Mouse (Mus musculus): Measurements from ENCODE around the gene AI464131. TPM values are rescaled to one million over a fixed set of nuclear protein-coding genes. Genes with fewer than 3 reads are reported as not detected.
A peak's percentile ranks its signal among the peaks of the same experiment; 100 is the strongest.

Gene AI464131
- polyA plus RNA-seq, 2 experiments, result 0.44 to 0.62 TPM

- ATAC-seq (ENCODE audit: insufficient read depth), result no peak
- WGBS (ENCODE audit: insufficient replicate concordance), result 63% methylated on average over 1 of the region's 1 CpGs
Observed at GRCm38 (mm10) chr4:41479456-41479804, 23.4 kb downstream of the AI464131 start.

GRCm38 (mm10) chr4:41478751-41479455 lies 24.0 kb downstream of the AI464131 start:
- Histone ChIP-seq H3K4me3 (ENCODE audit: insufficient read depth in 1 of 2, low read depth in 2 of 2, low read length in 2 of 2) (no peak overlapping the region), H3K9ac (replicated peaks) (no peak overlapping the region), H3K27ac (no peak overlapping the region), H3K4me1 (replicated peaks; ENCODE audit: control insufficient read depth in 2 of 2, insufficient read depth in 2 of 2, low read length in 1 of 2) (no peaks in the 10 kb centered on the region), H3K9me3 (ENCODE audit: control insufficient read depth, low read length) (no peaks in the 10 kb centered on the region), H3K36me3 (replicated peaks; ENCODE audit: control insufficient read depth, insufficient read depth, low read depth) (no peaks in the 10 kb centered on the region), H3K4me2 (ENCODE audit: low read depth) (no peak overlapping the region), H3K27me3 (ENCODE audit: control insufficient read depth, insufficient read depth, low read length) (no peaks in the 10 kb centered on the region)
- 55% methylated on average over 4 of the region's 4 CpGs for WGBS (ENCODE audit: insufficient replicate concordance)
- no peak for ATAC-seq (ENCODE audit: insufficient read depth)
- TF ChIP-seq CTCF (IDR thresholded peaks at IDR 0.05; ENCODE audit: low read depth), result peak; percentile 22; the same call in 1 of the 2 replicates
- no peak for TF ChIP-seq EP300 (IDR thresholded peaks at IDR 0.05; ENCODE audit: low read depth)
- DNase-seq (ENCODE audit: low read depth in 3 of 3, low spot score in 3 of 3), result no peak

More at GRCm38 (mm10) chr4:41479456-41479804, 23.4 kb downstream of the AI464131 start:
- Histone ChIP-seq H3K4me1 (replicated peaks; ENCODE audit: control insufficient read depth in 2 of 2, insufficient read depth in 2 of 2, low read length in 1 of 2) (no peaks in the 10 kb centered on the region), H3K27me3 (ENCODE audit: control insufficient read depth, insufficient read depth, low read length) (no peaks in the 10 kb centered on the region), H3K9ac (replicated peaks) (no peak overlapping the region), H3K9me3 (ENCODE audit: control insufficient read depth, low read length) (no peaks in the 10 kb centered on the region), H3K4me3 (ENCODE audit: insufficient read depth in 1 of 2, low read depth in 2 of 2, low read length in 2 of 2) (no peak overlapping the region), H3K36me3 (replicated peaks; ENCODE audit: control insufficient read depth, insufficient read depth, low read depth) (no peaks in the 10 kb centered on the region), H3K4me2 (ENCODE audit: low read depth) (no peak overlapping the region), H3K27ac (no peak overlapping the region)
- no peak for TF ChIP-seq EP300 (IDR thresholded peaks at IDR 0.05; ENCODE audit: low read depth)
- TF ChIP-seq CTCF (IDR thresholded peaks at IDR 0.05; ENCODE audit: low read depth), result no peak
- no peak for DNase-seq (ENCODE audit: low read depth in 3 of 3, low spot score in 3 of 3)

- no peak overlapping the region for H3K27ac ChIP-seq
- 79% methylated on average over 9 of the region's 9 CpGs for WGBS (ENCODE audit: insufficient replicate concordance)
- H3K9me3 ChIP-seq (ENCODE audit: control insufficient read depth, low read length), result no peaks in the 10 kb centered on the region
- no peaks in the 10 kb centered on the region for H3K4me1 ChIP-seq (replicated peaks; ENCODE audit: control insufficient read depth in 2 of 2, insufficient read depth in 2 of 2, low read length in 1 of 2)
- no peaks in the 10 kb centered on the region for H3K27me3 ChIP-seq (ENCODE audit: control insufficient read depth, insufficient read depth, low read length)
- no peak overlapping the region for H3K4me3 ChIP-seq (ENCODE audit: insufficient read depth in 1 of 2, low read depth in 2 of 2, low read length in 2 of 2)
- no peak overlapping the region for H3K4me2 ChIP-seq (ENCODE audit: low read depth)
- TF ChIP-seq EP300 (IDR thresholded peaks at IDR 0.05; ENCODE audit: low read depth), result no peak
- TF ChIP-seq CTCF (IDR thresholded peaks at IDR 0.05; ENCODE audit: low read depth), result no peak
- DNase-seq (ENCODE audit: low read depth in 3 of 3, low spot score in 3 of 3) (no peak), ATAC-seq (ENCODE audit: insufficient read depth) (no peak)
- H3K36me3 ChIP-seq (replicated peaks; ENCODE audit: control insufficient read depth, insufficient read depth, low read depth), result no peaks in the 10 kb centered on the region
- no peak overlapping the region for H3K9ac ChIP-seq (replicated peaks)
Observed at GRCm38 (mm10) chr4:41477648-41478160, 25.2 kb downstream of the AI464131 start.

DNA sequence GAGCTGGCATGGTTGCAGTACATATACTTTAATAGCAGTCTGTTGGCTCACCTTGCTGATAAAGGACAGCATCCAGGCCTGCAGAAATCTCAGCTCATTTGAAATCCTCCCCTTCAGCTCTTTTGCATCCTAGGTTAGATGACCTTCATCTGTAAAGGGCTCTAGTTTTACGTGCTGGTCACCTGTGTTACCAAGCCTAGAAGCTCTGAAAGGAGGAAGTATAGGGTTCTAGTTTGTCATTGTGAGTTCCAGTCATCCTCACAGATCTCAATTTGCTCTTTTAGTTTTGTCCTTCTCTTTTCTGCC lies 31.5 kb downstream of the AI464131 start:
- 55% methylated on average over 1 of the region's 1 CpGs for WGBS (ENCODE audit: insufficient replicate concordance)
- TF ChIP-seq CTCF (IDR thresholded peaks at IDR 0.05; ENCODE audit: low read depth), result no peak
- no peak for TF ChIP-seq EP300 (IDR thresholded peaks at IDR 0.05; ENCODE audit: low read depth)
- no peak for ATAC-seq (ENCODE audit: insufficient read depth)

DNA sequence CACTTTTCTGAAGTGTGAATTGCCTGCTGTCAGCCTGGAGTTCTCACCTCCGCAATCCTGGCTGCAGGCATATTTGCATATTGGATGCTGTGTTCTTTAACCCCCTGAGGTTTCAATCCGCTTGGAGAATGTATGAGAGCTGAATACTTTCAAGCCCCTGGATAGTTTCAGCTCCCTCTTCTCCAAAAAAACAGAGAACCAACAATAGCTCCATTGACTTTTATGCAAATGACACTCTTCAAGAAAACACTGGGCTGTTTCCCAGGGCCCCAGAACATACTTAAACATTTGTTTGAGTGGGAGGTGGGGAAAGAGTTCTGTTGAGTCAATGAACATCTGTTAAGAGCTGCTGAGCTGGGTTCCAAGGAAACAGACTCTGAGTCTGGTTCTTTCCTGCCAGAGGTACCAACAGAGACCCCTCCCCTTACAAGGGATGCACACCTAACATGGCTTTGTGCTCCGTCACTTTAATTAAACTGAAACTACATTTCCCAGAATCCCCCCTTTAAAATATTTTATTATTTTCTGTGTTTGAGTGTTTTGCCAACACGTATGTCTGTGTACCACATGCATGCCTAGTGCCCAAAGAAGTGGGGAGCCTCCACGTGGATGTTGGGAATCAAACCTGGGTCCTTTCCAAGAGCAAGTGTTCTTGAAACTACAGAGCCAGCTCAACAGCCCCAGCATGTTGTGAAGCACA lies 32.0 kb downstream of the AI464131 start:
- Histone ChIP-seq H3K36me3 (replicated peaks; ENCODE audit: control insufficient read depth, insufficient read depth, low read depth) (no peaks in the 10 kb centered on the region), H3K4me1 (replicated peaks; ENCODE audit: control insufficient read depth in 2 of 2, insufficient read depth in 2 of 2, low read length in 1 of 2) (no peaks in the 10 kb centered on the region), H3K4me2 (ENCODE audit: low read depth) (no peak overlapping the region), H3K27me3 (ENCODE audit: control insufficient read depth, insufficient read depth, low read length) (no peaks in the 10 kb centered on the region), H3K9me3 (ENCODE audit: control insufficient read depth, low read length) (no peaks in the 10 kb centered on the region), H3K9ac (replicated peaks) (no peak overlapping the region), H3K27ac (no peak overlapping the region), H3K4me3 (ENCODE audit: insufficient read depth in 1 of 2, low read depth in 2 of 2, low read length in 2 of 2) (no peak overlapping the region)
- TF ChIP-seq CTCF (IDR thresholded peaks at IDR 0.05; ENCODE audit: low read depth), result no peak
- ATAC-seq (ENCODE audit: insufficient read depth) (no peak), DNase-seq (ENCODE audit: low read depth in 3 of 3, low spot score in 3 of 3) (no peak)
- 55% methylated on average over 5 of the region's 5 CpGs for WGBS (ENCODE audit: insufficient replicate concordance)

More for the DNA sequence above, 31.5 kb downstream of the AI464131 start:
- Histone ChIP-seq H3K4me1 (replicated peaks; ENCODE audit: control insufficient read depth in 2 of 2, insufficient read depth in 2 of 2, low read length in 1 of 2) (no peaks in the 10 kb centered on the region), H3K4me3 (ENCODE audit: insufficient read depth in 1 of 2, low read depth in 2 of 2, low read length in 2 of 2) (no peak overlapping the region), H3K27ac (no peak overlapping the region), H3K36me3 (replicated peaks; ENCODE audit: control insufficient read depth, insufficient read depth, low read depth) (no peaks in the 10 kb centered on the region), H3K27me3 (ENCODE audit: control insufficient read depth, insufficient read depth, low read length) (no peaks in the 10 kb centered on the region), H3K9me3 (ENCODE audit: control insufficient read depth, low read length) (no peaks in the 10 kb centered on the region), H3K4me2 (ENCODE audit: low read depth) (no peak overlapping the region), H3K9ac (replicated peaks) (no peak overlapping the region)
- DNase-seq (ENCODE audit: low read depth in 3 of 3, low spot score in 3 of 3), result no peak

Data from liver, embryonic 14.5 days (tissue).